In the genomic region with DNA sequence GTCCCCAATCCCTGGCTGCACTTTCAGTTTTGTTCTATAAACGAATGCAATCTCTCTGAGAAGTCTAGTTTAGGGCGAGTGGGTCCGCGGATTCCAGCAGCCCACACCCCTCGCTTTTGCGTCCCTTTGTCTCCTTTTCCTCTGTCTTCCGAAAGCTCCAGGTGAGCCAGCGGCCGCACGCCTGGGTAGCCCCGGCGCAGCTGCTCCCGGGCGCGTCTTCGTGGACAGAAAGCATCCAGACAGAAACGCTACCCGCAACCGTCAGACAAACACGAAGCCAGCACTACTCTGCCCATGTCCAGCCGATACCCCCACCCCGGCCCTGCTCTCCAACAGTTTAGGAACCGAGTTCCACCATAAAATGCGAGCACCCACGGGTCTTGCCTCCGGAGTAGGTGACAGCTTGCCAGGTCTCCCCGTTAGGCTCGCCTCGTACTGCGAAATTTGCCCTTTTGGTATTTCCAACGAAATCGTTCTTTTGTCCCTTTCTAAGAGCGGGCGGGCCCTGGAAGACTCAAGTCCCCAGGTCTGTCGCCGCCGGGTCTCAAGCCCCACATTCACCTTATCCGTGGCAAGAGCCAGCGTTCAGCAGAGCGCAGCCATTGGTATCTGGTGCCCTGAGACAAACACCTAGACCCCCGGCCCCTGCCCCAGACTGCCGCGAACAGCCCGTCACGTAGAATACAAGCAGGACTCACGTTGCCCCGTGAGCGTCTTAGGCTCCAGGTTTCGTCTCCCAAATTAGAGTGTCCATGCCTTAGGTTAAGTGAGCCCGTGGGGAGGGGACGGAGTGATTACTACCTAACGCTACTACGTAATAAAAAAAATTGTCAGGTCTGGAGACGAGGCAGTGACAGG, we compare ENCODE assay signal across 9 mouse cellular contexts. TPM values are rescaled to one million over a fixed set of nuclear protein-coding genes. Genes with fewer than 3 reads are reported as not detected.
DNase-seq lines count a peak whose midpoint lies in the region; ATAC-seq and TF ChIP-seq lines count a peak whose summit lies in the region.
"Had no signal": no experiment of that assay in that cellular context is flagged by ENCODE, and none has a peak within 500 bp of the region (broad histone marks: within the 10 kb centered on the region; RNA-seq: fewer than 3 reads in every experiment).

No protein-coding gene starts in this region.

- no peak overlapping the region; the same call in 1 of the 2 replicates for H3K4me2 ChIP-seq in forebrain, postnatal 0 days (ENCODE audit: low read depth)
- H3K4me2 ChIP-seq in midbrain, embryonic 11.5 days = peak overlapping the region; percentile 79

- DNase-seq in cerebellum, postnatal 10 days = peak; percentile 39 to 62
- peak; percentile 69 for DNase-seq in ES-CJ7 (ENCODE audit: low read depth, low spot score)
- peak; percentile 71 for DNase-seq in forebrain, postnatal 0 days
- peak; percentile 33 for DNase-seq in kidney, adult 2 months
- peak; percentile 99 for DNase-seq in midbrain, embryonic 11.5 days (ENCODE audit: low spot score, missing footprints)
- no peak for DNase-seq in left cerebral cortex, adult 11 months (ENCODE audit: low spot score)
- no peak for DNase-seq in layer of hippocampus, adult 9-11 months

- H3K9ac ChIP-seq in forebrain, postnatal 0 days = no peak overlapping the region
- H3K9ac ChIP-seq in midbrain, embryonic 11.5 days (ENCODE audit: low read length) = peak overlapping the region; percentile 24; the same call in 1 of the 2 replicates

- peaks cover 74% of the 10 kb centered on the region for H3K27me3 ChIP-seq in forebrain, postnatal 0 days (ENCODE audit: insufficient read depth, low read length)
- H3K27me3 ChIP-seq in kidney, adult 2 months (replicated peaks; ENCODE audit: control insufficient read depth, insufficient read depth, low read length) = peaks cover 21% of the 10 kb centered on the region
- H3K27me3 ChIP-seq in midbrain, embryonic 11.5 days (ENCODE audit: control insufficient read depth, insufficient read depth, low read length) = peaks cover 86% of the 10 kb centered on the region

- H3K27ac ChIP-seq in forebrain, postnatal 0 days (ENCODE audit: low read depth, low read length) = no peak overlapping the region
- H3K27ac ChIP-seq in kidney, adult 2 months (ENCODE audit: insufficient read depth, low read depth, low read length) = no peak overlapping the region
- no peak overlapping the region for H3K27ac ChIP-seq in midbrain, embryonic 11.5 days (ENCODE audit: low read depth, low read length)

- no peak for TF ChIP-seq CTCF in forebrain, postnatal 0 days (IDR thresholded peaks at IDR 0.05; ENCODE audit: low read depth)
- no peak for TF ChIP-seq CTCF in kidney, adult 2 months (conservative IDR thresholded peaks at IDR 0.05; ENCODE audit: insufficient read depth, insufficient read length, low read depth, low read length)

- no peak for ATAC-seq in cerebellum, adult (ENCODE audit: insufficient number of reproducible peaks, low FRiP score, low TSS enrichment)
- ATAC-seq in forebrain, postnatal 0 days = no peak
- 0 out of 2 replicates have a peak, but pooled peaks have one; percentile 2 for ATAC-seq in midbrain, embryonic 11.5 days (ENCODE audit: low FRiP score)

- H3K36me3 ChIP-seq in forebrain, postnatal 0 days (ENCODE audit: insufficient read depth) = no peaks in the 10 kb centered on the region
- H3K36me3 ChIP-seq in kidney, adult 2 months (ENCODE audit: control insufficient read depth, insufficient read depth, low read length) = no peaks in the 10 kb centered on the region
- H3K36me3 ChIP-seq in midbrain, embryonic 11.5 days (ENCODE audit: control insufficient read depth, insufficient read depth, low read length) = no peaks in the 10 kb centered on the region

- WGBS in forebrain, postnatal 0 days = under 1% methylated on average over 54 of the region's 54 CpGs
- 4% methylated on average over 54 of the region's 54 CpGs for WGBS in kidney, adult 2 months
- under 1% methylated on average over 54 of the region's 54 CpGs for WGBS in midbrain, embryonic 11.5 days

- no peak for TF ChIP-seq POLR2A in kidney, adult 2 months (IDR thresholded peaks at IDR 0.05; ENCODE audit: low read depth, low read length)

- no peaks in the 10 kb centered on the region for H3K4me1 ChIP-seq in forebrain, postnatal 0 days (ENCODE audit: insufficient read depth)
- peaks cover 6% of the 10 kb centered on the region; the same call in 1 of the 2 replicates for H3K4me1 ChIP-seq in kidney, adult 2 months (ENCODE audit: control insufficient read depth, insufficient read depth, low read length)
- H3K4me1 ChIP-seq in midbrain, embryonic 11.5 days (ENCODE audit: control insufficient read depth, insufficient read depth, low read length) = peaks cover 13% of the 10 kb centered on the region

- H3K9me3 ChIP-seq in forebrain, postnatal 0 days (ENCODE audit: low read length) = no peaks in the 10 kb centered on the region
- H3K9me3 ChIP-seq in midbrain, embryonic 11.5 days (ENCODE audit: control insufficient read depth, low read length) = no peaks in the 10 kb centered on the region

- peak overlapping the region; percentile 35; the same call in 1 of the 2 replicates for H3K4me3 ChIP-seq in forebrain, postnatal 0 days (ENCODE audit: low read depth, low read length)
- no peak overlapping the region for H3K4me3 ChIP-seq in kidney, adult 2 months (ENCODE audit: insufficient read depth, low read depth, low read length)
- peak overlapping the region; percentile 20 for H3K4me3 ChIP-seq in midbrain, embryonic 11.5 days (ENCODE audit: low read depth, low read length)

RNA-seq across cellular contexts. Expression of a gene that starts 0.9 kb away (rescaled TPM):
- total RNA-seq in forebrain, postnatal 0 days (2014; rRNA removed) = 13.4 and 24.2 TPM in 2 replicates
- 18.9 and 21.6 TPM in 2 replicates for polyA plus RNA-seq in forebrain, postnatal 0 days (2015; fragmentation: Nextera tagmentation; extraction: Ambion mirVana)
- 0.27 TPM in 1 of 2 replicates, not detected in the other for polyA plus RNA-seq in kidney, adult 2 months (2012; rRNA removed)
- polyA plus RNA-seq in midbrain, embryonic 11.5 days (2014; fragmentation: Nextera tagmentation; extraction: Ambion mirVana) = 0.27 TPM in 1 of 2 replicates, not detected in the other
- total RNA-seq: common myeloid progenitor, adult 5-6 weeks had no signal

Comparison
In these comparisons a context has a peak if more than half of its experiments do, and no peak if none do; other contexts are left out.
1. DNase-seq: peak in cerebellum, postnatal 10 days (2 of 2), ES-CJ7 (single experiment), forebrain, postnatal 0 days (single experiment), kidney, adult 2 months (single experiment) and midbrain, embryonic 11.5 days (single experiment); none in left cerebral cortex, adult 11 months (single experiment) and layer of hippocampus, adult 9-11 months (single experiment).
2. RNA of a gene that starts 0.9 kb away (polyA plus RNA-seq): 18.9 to 21.6 TPM in forebrain, postnatal 0 days; 0.27 TPM in midbrain, embryonic 11.5 days and 0.27 TPM in kidney, adult 2 months; every median in the first group is over 10 times any median in the second.